Mouse (Mus musculus) layer of hippocampus, adult 11-12 months (tissue): ENCODE measurements around the gene Wnt3a.
A peak's percentile ranks its signal among the peaks of the same experiment; 100 is the strongest.

Experiments
- DNase-seq: peaks from one replicate; pipeline ENCODE4 v3.0.0; 2022; ENCODE audit warnings: low spot score

The Wnt3a gene

DNA sequence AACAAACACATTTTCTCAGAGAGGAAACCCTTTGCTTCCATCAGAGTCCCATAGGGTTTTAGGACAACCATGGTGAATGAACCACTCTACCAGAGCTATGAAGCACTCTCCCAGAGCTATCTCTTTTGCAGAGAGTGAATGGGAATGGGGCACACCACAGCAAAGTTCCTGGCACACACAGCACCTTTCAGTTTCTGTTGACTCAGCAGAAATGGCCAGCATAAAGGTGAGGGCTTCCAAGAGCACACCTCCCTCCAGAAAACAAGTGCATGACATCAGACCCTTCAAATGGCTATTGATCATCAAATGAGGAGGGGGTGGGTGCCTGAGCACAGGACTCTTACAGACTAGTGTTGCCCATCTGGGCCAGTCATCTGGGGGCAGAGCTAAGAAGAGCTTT, 28.2 kb downstream of the Wnt3a start:
- no peak for DNase-seq

DNA sequence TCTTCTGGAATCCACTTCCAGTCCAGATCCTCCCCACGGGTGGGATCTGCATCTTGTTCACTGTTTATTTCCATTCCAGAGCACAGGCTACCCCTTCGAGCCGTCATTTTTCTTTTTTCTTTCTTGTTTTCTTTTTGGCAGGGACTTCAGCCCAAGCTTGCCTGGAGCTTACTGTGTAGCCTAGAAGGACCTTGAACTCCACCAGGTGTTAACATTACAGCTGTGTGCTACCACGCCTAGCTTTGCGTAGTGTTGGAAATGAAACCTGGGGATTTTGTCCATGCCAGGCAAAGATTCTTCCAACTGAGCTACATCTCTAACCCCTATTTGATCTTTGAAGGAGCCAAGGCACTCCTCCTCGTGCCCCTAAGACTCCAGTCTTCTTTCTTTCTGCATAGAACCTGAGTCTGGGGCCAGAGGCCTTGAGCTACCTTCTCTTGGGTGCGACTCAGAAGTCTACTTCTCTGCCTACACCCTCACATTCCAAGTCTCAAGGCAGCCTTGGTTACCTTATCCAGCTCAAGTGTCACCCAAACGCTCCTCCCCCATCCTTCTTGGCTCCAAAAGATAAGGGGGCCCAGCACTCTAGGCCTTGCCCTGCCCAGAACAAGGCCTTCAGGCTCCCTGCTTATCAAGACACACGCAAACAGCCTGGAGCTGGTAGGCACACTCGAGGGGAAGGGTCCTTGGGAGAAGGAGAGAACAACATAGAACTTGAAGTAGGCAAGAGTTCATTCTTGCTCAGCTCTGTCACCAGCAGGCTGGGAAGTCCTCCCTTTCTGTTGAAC, 29.7 kb downstream of the Wnt3a start:
- no peak for DNase-seq

- DNase-seq = no peak
Measured at GRCm38 (mm10) chr11:59259647-59260046, 30.9 kb downstream of the Wnt3a start.

- DNase-seq = no peak
Measured at GRCm38 (mm10) chr11:59248101-59248500, 42.5 kb downstream of the Wnt3a start.

- DNase-seq = no peak
Measured at GRCm38 (mm10) chr11:59243856-59244255, 46.7 kb downstream of the Wnt3a start.

DNA sequence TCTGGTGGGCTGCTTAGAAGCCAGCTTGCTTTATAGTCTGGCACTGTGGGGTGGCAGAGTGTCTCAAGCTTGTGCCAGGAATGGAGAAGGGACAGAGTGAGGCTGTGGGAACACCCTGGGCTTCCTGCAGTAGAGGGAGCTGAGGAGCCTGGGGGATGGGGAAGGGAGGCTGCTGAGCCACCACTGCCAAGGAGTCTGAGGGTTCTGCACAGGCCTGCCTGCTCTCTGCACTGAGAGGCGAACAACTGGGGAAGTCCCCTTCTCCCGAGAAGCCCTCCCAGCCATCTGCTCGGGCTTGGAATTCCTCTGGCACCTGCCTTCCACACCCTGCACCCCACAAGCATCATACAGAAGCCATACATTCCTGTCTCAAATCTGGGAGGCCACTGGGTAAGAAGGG, 48.7 kb downstream of the Wnt3a start:
- no peak for DNase-seq

DNA sequence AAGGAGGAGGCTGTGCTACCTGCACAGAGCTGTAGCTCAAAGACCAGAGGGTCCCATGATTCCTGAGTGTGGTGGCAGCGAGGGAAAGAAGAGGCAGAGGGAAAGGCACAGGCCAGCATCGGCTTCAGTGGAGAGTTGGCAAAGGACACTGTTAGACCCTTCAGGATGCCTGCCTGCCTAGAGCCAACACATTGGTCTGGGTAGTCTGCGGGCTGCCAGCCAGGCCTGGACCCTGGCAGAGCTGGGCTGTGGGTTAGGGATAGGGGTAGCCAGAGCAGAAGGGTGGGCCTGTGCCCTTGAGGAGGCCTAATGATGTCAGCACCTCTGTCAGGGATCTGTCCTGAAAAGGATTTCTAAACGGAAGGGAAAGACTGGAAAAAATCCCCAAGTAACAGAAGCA, 50.8 kb downstream of the Wnt3a start:
- DNase-seq = no peak

GRCm38 (mm10) chr11:59239428-59239785, 51.1 kb downstream of the Wnt3a start:
- no peak for DNase-seq

- peak; percentile 71 for DNase-seq
Measured at GRCm38 (mm10) chr11:59238525-59239427, 51.8 kb downstream of the Wnt3a start.

DNA sequence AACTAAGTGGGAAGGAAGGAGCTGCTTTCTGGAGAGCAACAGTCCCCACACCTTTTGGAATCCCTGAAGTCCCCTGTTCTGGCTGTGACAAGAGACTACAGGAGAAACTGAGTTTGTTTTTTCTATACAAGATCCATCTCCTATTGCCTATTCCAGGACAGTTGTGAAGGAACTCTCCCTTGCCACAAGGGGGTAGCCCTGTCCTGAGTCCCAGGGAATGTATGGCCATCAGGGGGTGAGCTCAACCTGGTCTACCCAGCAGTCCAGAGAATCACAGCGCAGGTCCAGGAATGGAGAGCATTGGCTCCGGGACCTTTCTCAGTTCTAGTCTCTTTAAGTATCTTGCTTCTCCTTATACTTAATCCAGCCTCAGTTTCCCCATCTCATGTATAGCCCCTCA, 57.8 kb downstream of the Wnt3a start:
- no peak for DNase-seq

DNA sequence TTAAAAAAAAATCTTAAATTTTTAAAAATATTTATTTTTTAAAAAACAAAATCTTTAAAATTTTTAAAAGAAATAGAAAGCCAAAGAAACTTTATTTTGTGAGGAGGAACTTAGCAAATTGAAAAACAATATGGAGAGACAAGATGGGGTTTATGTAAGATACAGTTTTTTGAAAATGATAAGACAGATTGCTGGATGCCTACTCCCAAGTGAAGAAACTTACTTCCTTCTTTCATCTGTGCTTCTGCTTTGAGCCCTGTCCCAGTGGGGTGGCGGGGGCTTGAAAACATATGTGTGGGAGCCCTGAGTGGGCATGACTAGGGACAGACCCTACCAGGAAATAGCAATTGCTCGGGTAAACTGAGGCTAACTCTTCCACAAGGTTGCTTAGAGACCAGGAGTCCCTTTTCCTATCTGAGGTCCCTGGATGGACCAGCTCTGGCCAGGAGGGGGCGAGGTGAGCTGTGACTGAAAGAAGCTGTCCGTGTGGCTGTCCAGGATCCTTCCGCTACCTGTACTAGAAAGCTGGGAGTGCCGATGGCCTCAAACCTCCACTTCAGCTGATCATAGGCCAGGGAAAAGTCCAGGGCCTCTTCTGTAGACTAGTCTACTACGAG, 60.3 kb downstream of the Wnt3a start:
- peak; percentile 70 for DNase-seq

DNA sequence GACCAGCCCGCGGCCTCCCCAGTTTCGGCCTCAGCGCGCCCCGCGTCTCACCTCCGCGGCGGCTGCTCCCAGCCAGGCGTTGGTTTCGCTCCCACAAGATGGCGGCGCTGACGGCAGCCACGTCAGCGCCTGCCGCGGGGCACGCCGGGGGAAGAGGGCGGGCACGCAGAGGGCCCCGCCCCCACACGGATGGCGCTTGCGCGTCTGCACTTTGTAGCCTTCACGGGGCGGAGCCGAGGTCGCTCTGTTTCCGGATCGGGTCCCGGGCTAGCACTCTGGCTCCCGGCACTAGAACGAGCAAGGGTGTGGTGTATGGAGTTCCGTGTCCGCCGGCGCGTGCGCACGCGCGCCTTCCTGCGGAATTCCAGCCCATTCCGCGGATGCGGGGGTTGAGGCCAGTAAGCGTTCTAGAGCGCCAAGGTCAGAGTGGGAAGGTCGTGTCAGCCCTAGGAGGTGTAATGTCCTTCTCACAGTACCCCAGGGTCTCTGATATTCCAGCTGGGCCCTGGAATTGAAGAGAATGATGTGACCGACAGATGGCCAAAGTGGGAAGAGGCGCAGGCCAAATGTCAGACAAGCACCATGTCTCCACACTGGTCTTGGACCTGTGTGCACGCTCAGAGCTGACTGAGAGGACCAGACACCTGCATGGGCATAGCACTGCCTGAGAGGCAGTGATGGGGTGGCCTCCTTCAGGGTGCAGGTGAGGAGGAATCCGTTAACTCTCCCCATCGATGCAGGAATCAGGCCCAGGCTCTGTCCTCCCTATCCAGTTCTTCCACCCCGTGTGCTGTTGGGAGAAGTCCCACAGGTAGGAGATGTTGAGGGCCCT, 62.2 kb downstream of the Wnt3a start, which contains the start of gene Arf1:
TSS of gene Arf1 (minus strand) at position 149 of the 832 bp plus-strand sequence.
- peak; percentile 97 for DNase-seq

GRCm38 (mm10) chr11:59227604-59228121, 62.9 kb downstream of the Wnt3a start:
- DNase-seq = peak; percentile 31

GRCm38 (mm10) chr11:59226787-59227603, 63.6 kb downstream of the Wnt3a start:
- DNase-seq = no peak

GRCm38 (mm10) chr11:59226251-59226650, 64.3 kb downstream of the Wnt3a start:
- DNase-seq = no peak

GRCm38 (mm10) chr11:59225167-59225566, 65.4 kb downstream of the Wnt3a start:
- DNase-seq = no peak

DNA sequence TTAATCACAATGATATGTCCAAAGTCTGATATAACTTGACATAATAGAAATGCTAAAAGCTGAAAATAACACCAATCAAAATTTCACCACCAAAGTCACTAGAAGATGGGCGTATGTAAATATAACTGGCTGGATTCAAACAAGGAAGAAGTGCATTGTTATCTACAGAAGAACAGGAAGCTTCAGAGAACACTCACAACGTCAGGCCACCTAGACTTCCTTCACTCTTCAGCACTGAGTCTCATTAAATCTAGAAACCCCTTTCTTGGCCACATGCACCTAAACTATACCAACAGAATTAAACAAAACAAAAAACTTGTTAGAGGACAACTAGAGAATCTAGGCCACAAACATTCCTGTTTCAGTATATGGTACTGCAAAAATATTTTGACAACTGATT, 66.1 kb downstream of the Wnt3a start:
- DNase-seq = no peak

DNA sequence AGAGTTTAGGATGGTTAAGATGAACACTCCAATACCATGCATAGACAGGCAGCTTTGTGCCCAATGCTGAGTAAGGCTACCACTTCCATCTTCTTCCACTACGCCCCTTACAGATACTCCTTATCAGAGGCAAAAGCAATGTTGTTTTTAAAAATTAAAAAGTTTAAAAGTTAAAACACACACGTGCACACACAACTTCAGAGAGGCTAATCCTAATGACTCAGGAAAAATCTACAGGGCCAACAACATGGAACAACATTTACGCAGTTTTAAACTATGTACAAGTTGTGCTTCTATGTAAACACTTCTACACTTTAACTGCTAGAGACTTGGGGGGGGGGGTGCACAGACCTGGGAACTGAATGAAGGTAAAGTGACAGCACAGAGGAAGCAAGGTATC, 66.5 kb downstream of the Wnt3a start:
- DNase-seq = no peak

DNA sequence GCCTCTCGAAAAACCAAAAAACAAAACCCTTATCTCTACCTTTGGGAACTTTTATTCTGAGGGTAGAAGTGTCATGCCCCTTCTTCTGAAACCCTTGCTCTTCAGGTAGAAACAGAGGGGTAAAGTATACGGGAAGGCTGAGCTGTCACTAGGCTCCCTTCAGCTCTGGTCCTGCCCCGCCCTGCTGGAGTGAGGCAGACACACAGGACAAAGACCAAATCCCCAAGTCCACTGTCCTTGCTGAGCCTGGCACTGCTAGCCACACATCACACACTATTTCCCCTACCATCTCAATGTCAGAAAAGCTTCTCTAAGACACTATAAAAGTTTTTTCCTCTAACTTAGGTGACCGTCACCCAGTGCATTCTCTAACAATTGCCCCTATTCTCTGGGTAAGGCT, 68.2 kb downstream of the Wnt3a start:
- DNase-seq = no peak

- no peak for DNase-seq
Measured at GRCm38 (mm10) chr11:59221604-59222003, 68.9 kb downstream of the Wnt3a start.

DNA sequence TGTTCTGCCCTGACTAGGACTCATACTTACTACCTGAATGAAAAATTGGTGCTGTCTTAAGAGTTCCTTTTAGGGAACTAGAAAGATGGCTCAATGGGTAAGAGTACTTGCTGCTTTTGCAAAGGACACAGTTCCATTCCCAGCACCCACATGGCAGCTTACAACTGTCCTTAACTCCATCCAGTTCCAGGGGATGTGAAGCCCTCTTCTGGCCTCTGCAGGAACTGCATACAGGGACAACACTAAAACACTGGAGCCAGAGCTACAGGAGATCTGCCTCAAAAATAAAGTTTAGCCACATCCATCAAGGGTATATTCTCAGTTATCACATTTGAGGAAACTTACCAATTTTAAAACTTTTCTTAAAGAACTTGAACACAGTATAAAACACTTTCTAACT, 71.5 kb downstream of the Wnt3a start:
- DNase-seq = no peak
